Mouse (Mus musculus): ENCODE data around the gene Kmt5c.

The Kmt5c gene

GRCm38 (mm10) chr7:4746326-4746980 is 6.5 kb downstream of the Kmt5c start:
- DNase-seq (ENCODE audit: low spot score) = no peak

GRCm38 (mm10) chr7:4747156-4747899 is 7.4 kb downstream of the Kmt5c start:
- no peak for DNase-seq (ENCODE audit: low spot score)

- no peak for DNase-seq (ENCODE audit: low spot score)
These were observed 8.4 kb downstream of the Kmt5c start for GRCm38 (mm10) chr7:4748321-4748720.

- DNase-seq (ENCODE audit: low spot score) = no peak
These were observed 9.3 kb downstream of the Kmt5c start for GRCm38 (mm10) chr7:4749169-4749568.

- DNase-seq (ENCODE audit: low spot score) = peak; percentile 41
These were observed 12.3 kb downstream of the Kmt5c start for GRCm38 (mm10) chr7:4751971-4752820.

- DNase-seq (ENCODE audit: low spot score) = peak; percentile 61
These were observed 13.1 kb downstream of the Kmt5c start, which contains the start of gene Cox6b2 for GRCm38 (mm10) chr7:4752821-4753570. Cox6b2 (minus strand) TSS chr7:4753094.

GRCm38 (mm10) chr7:4759670-4760069 is 19.8 kb downstream of the Kmt5c start:
- no peak for DNase-seq (ENCODE audit: low spot score)

GRCm38 (mm10) chr7:4764946-4765710 is 25.2 kb downstream of the Kmt5c start:
- DNase-seq (ENCODE audit: low spot score) = no peak

GRCm38 (mm10) chr7:4771202-4771601 is 31.3 kb downstream of the Kmt5c start, which contains the start of gene Fam71e2:
Fam71e2 (minus strand) TSS chr7:4771302.
- DNase-seq (ENCODE audit: low spot score) = no peak

- no peak for DNase-seq (ENCODE audit: low spot score)
These were observed 36.2 kb downstream of the Kmt5c start for GRCm38 (mm10) chr7:4776131-4776530.

- peak; percentile 62 for DNase-seq (ENCODE audit: low spot score)
These were observed 37.2 kb downstream of the Kmt5c start for GRCm38 (mm10) chr7:4776861-4777830.

GRCm38 (mm10) chr7:4777851-4778637 is 38.1 kb downstream of the Kmt5c start:
- DNase-seq (ENCODE audit: low spot score) = no peak

GRCm38 (mm10) chr7:4779921-4780320 is 40.0 kb downstream of the Kmt5c start:
- DNase-seq (ENCODE audit: low spot score) = no peak

- DNase-seq (ENCODE audit: low spot score) = no peak
These were observed 42.2 kb downstream of the Kmt5c start for GRCm38 (mm10) chr7:4782130-4782529.

GRCm38 (mm10) chr7:4782759-4783158 is 42.8 kb downstream of the Kmt5c start, which contains the start of the genes Il11 and Tmem190:
Il11 (minus strand) TSS chr7:4782859.
Tmem190 (plus strand) TSS chr7:4782937.
- DNase-seq (ENCODE audit: low spot score) = no peak

- DNase-seq (ENCODE audit: low spot score) = no peak
These were observed 43.9 kb downstream of the Kmt5c start for GRCm38 (mm10) chr7:4783667-4784268.

GRCm38 (mm10) chr7:4788499-4789435 is 48.9 kb downstream of the Kmt5c start:
- peak; percentile 56 for DNase-seq (ENCODE audit: low spot score)
